Mouse (Mus musculus): ENCODE measurements at regions not wholly inside any gene's neighbourhood (a gene's known extent, or its start where the extent isn't known, plus 50 kb on each side); places are given as distances from the start of the nearest gene placed in this dataset.
A peak's percentile ranks its signal among the peaks of the same experiment; 100 is the strongest.

DNA sequence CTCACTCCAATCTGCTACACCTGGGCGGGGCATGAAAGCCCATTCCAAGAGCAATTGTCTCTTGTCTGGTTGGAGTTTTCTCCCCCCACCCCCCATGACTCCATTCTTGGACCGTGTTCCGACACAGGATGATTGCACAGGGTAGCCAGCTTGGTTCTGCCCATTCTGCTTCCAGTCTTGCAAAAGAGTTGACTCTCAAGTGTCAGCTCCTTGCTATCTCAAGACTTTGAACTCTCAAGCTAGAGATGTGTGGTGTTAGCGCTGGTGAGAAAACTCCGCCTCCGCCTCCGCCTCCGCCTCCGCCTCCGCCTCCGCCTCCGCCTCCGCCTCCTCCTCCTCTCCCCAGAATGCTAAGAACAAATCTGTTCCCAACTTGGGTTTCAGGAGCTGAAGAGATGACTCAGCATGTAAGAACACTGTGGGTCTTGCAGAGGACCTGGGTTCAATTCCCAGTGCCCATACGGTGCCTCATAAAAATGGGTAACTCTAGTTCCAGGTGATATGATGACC, 135.1 kb downstream of the Bcat1 start:
- Histone ChIP-seq H3K27me3 (ENCODE audit: insufficient read depth, low read length) (no peaks in the 10 kb centered on the region), H3K9ac (ENCODE audit: low read depth, low read length) (no peak overlapping the region), H3K9me3 (replicated peaks; ENCODE audit: low read length) (no peaks in the 10 kb centered on the region), H3K4me3 (replicated peaks; ENCODE audit: low read depth, low read length) (no peak overlapping the region), H3K4me1 (replicated peaks; ENCODE audit: insufficient read depth, low read length) (no peaks in the 10 kb centered on the region), H3K4me2 (ENCODE audit: low read length) (no peak overlapping the region), H3K36me3 (ENCODE audit: insufficient read depth, low read length) (no peaks in the 10 kb centered on the region), H3K27ac (no peak overlapping the region)
- TF ChIP-seq CTCF (IDR thresholded peaks at IDR 0.05; ENCODE audit: low read depth): no peak
- DNase-seq (ENCODE audit: low spot score) (no peak), ATAC-seq (replicated peaks; ENCODE audit: low FRiP score, low read depth) (no peak)
- 91% methylated on average over 14 of the region's 14 CpGs for WGBS

DNA sequence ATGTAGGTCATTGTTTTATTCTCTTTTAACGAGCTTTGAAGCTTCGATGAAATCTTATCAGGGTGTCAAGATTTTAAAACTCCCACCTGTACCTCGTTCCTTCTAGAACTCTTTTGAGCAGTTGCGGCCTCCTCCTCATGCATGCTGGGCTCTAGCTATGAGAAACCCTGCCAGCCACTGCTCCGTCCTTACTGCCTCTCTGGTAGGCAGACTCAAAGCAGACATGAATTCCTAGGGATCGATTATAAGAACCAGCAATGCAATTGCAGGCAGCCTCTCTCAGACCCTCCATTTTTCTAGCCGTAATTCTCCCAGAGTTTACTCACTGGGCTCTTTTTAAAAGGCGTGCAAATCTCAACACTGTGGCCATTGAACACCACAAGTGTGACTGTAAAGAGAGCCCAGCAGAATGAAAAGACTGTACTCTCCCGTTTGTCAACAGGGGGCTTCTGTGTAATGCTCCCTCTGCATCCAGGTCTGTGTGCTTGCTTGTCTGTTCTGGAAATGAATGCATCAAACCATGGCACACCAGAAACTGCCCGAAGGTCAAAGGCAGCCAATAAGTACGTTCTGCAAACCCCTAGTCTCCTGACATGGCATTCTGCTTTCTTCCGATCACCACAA, 137.3 kb downstream of the Bcat1 start:
- WGBS: 76% methylated on average over 12 of the region's 12 CpGs

DNA sequence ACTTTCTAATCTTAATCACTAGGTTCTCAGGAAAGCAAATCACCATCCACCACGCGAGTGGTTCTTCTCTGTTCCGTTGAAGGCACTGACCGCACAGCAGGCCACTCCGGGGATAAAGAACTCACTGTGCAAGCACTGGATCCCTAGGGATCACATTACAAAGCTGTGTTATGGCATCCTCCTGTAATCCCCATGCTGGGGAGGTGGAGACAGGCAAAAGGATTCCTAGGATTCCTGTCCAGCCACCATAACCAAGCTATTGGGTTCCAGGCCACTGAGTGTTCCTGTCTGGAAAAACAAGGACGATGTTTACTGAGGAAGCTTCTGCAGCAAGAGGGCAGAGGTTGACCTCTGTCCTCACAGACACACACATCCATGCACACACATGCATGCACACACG, 138.8 kb downstream of the Bcat1 start:
- DNase-seq (ENCODE audit: low spot score): no peak
- Histone ChIP-seq H3K27ac (no peak overlapping the region), H3K4me3 (replicated peaks; ENCODE audit: low read depth, low read length) (no peak overlapping the region), H3K4me1 (replicated peaks; ENCODE audit: insufficient read depth, low read length) (no peaks in the 10 kb centered on the region), H3K27me3 (ENCODE audit: insufficient read depth, low read length) (no peaks in the 10 kb centered on the region), H3K36me3 (ENCODE audit: insufficient read depth, low read length) (no peaks in the 10 kb centered on the region), H3K9ac (ENCODE audit: low read depth, low read length) (no peak overlapping the region), H3K4me2 (ENCODE audit: low read length) (no peak overlapping the region), H3K9me3 (replicated peaks; ENCODE audit: low read length) (no peaks in the 10 kb centered on the region)
- no peak for TF ChIP-seq CTCF (IDR thresholded peaks at IDR 0.05; ENCODE audit: low read depth)
- 64% methylated on average over 7 of the region's 7 CpGs for WGBS
- no peak for ATAC-seq (replicated peaks; ENCODE audit: low FRiP score, low read depth)

More for the DNA sequence above, 137.3 kb downstream of the Bcat1 start:
- TF ChIP-seq CTCF (IDR thresholded peaks at IDR 0.05; ENCODE audit: low read depth): no peak
- DNase-seq (ENCODE audit: low spot score) (no peak), ATAC-seq (replicated peaks; ENCODE audit: low FRiP score, low read depth) (no peak)
- Histone ChIP-seq H3K9ac (ENCODE audit: low read depth, low read length) (no peak overlapping the region), H3K36me3 (ENCODE audit: insufficient read depth, low read length) (no peaks in the 10 kb centered on the region), H3K27me3 (ENCODE audit: insufficient read depth, low read length) (no peaks in the 10 kb centered on the region), H3K4me2 (ENCODE audit: low read length) (no peak overlapping the region), H3K4me3 (replicated peaks; ENCODE audit: low read depth, low read length) (no peak overlapping the region), H3K27ac (no peak overlapping the region), H3K9me3 (replicated peaks; ENCODE audit: low read length) (no peaks in the 10 kb centered on the region), H3K4me1 (replicated peaks; ENCODE audit: insufficient read depth, low read length) (no peaks in the 10 kb centered on the region)

DNA sequence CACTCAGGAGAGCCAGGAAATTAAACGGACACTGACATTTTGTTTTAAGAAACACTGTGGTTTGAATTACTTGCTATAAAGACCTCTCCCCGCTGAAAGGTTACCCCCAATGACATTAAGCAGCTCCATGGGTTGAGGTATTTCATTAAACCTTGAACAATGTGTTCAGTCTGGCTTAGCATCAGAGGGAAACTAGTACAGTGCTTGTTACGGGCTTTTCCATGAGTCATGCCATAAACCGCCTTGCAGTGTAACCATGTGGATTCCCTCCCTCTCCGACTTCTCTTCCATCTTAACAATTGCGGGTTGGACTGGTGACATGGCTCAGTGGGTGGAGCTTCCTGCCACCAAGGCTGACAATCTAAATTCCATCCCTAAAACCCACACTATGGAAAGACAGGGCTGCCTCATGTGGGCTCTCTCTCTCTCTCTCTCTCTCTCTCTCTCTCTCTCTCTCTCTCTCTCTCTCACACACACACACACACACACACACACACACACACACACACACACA, 142.2 kb downstream of the Bcat1 start:
- H3K4me1 ChIP-seq (replicated peaks; ENCODE audit: insufficient read depth, low read length): no peaks in the 10 kb centered on the region
- H3K9ac ChIP-seq (ENCODE audit: low read depth, low read length): no peak overlapping the region
- H3K9me3 ChIP-seq (replicated peaks; ENCODE audit: low read length): no peaks in the 10 kb centered on the region
- no peak overlapping the region for H3K4me3 ChIP-seq (replicated peaks; ENCODE audit: low read depth, low read length)
- no peaks in the 10 kb centered on the region for H3K27me3 ChIP-seq (ENCODE audit: insufficient read depth, low read length)
- no peak for ATAC-seq (replicated peaks; ENCODE audit: low FRiP score, low read depth)
- no peak for TF ChIP-seq CTCF (IDR thresholded peaks at IDR 0.05; ENCODE audit: low read depth)
- 59% methylated on average over 6 of the region's 6 CpGs for WGBS
- no peaks in the 10 kb centered on the region for H3K36me3 ChIP-seq (ENCODE audit: insufficient read depth, low read length)
- H3K27ac ChIP-seq: no peak overlapping the region
- H3K4me2 ChIP-seq (ENCODE audit: low read length): no peak overlapping the region
- no peak for DNase-seq (ENCODE audit: low spot score)

DNA sequence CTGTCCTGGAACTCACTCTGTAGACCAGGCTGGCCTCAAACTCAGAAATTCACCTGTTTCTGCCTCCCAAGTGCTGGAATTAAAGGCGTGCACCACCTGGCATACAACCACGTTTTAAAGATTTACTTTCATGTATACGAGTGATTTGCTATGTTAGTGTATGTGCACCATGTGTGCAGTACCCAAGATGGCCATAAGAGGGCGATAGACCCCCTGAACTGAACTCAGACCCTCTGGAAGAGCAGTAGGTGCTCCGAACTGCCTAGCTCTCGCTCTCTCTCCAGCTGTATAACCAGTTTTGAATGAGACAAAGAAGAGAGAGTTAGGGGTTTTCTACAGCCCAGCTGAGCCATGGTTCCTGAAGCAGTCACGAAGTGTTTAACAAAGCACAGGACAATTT, 143.6 kb downstream of the Bcat1 start:
- H3K27ac ChIP-seq: no peak overlapping the region
- DNase-seq (ENCODE audit: low spot score) (no peak), ATAC-seq (replicated peaks; ENCODE audit: low FRiP score, low read depth) (no peak)
- no peak overlapping the region for H3K4me3 ChIP-seq (replicated peaks; ENCODE audit: low read depth, low read length)
- H3K9ac ChIP-seq (ENCODE audit: low read depth, low read length): no peak overlapping the region
- H3K4me1 ChIP-seq (replicated peaks; ENCODE audit: insufficient read depth, low read length): no peaks in the 10 kb centered on the region
- H3K4me2 ChIP-seq (ENCODE audit: low read length): no peak overlapping the region
- WGBS: 82% methylated on average over 7 of the region's 7 CpGs
- H3K9me3 ChIP-seq (replicated peaks; ENCODE audit: low read length): no peaks in the 10 kb centered on the region
- H3K27me3 ChIP-seq (ENCODE audit: insufficient read depth, low read length): no peaks in the 10 kb centered on the region
- peak; percentile 26; the same call in 1 of the 2 replicates for TF ChIP-seq CTCF (IDR thresholded peaks at IDR 0.05; ENCODE audit: low read depth)
- no peaks in the 10 kb centered on the region for H3K36me3 ChIP-seq (ENCODE audit: insufficient read depth, low read length)

DNA sequence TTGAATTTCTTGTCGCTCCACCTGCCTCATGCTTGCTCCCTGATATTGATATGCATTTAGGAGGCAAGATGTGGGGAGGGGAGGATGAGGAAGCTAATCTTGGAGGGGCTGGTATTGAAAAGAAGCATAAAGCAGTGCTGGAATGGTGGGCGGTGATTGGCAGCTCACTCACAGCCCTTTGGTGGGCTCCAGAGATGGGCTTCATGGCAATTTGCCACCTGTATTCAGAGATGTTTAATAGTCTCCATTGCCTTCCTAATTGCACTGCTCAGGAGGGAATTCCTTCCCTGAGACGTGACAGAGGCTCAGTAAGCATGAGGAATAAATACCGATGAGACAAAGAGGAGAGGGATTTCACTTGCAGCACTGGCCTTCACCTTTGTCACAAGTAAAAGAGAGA, 146.0 kb downstream of the Bcat1 start:
- Histone ChIP-seq H3K27me3 (ENCODE audit: insufficient read depth, low read length) (no peaks in the 10 kb centered on the region), H3K9ac (ENCODE audit: low read depth, low read length) (no peak overlapping the region), H3K9me3 (replicated peaks; ENCODE audit: low read length) (no peaks in the 10 kb centered on the region), H3K27ac (no peak overlapping the region), H3K4me3 (replicated peaks; ENCODE audit: low read depth, low read length) (no peak overlapping the region), H3K4me1 (replicated peaks; ENCODE audit: insufficient read depth, low read length) (no peaks in the 10 kb centered on the region), H3K4me2 (ENCODE audit: low read length) (no peak overlapping the region), H3K36me3 (ENCODE audit: insufficient read depth, low read length) (no peaks in the 10 kb centered on the region)
- TF ChIP-seq CTCF (IDR thresholded peaks at IDR 0.05; ENCODE audit: low read depth): no peak
- WGBS: 73% methylated on average over 4 of the region's 4 CpGs
- no peak for ATAC-seq (replicated peaks; ENCODE audit: low FRiP score, low read depth)
- no peak for DNase-seq (ENCODE audit: low spot score)

Data from kidney, postnatal 0 days (tissue).